Mouse (Mus musculus): ENCODE measurements around the gene Zbtb42.
A peak's percentile ranks its signal among the peaks of the same experiment; 100 is the strongest.

The Zbtb42 gene

GRCm38 (mm10) chr12:112661851-112662250, 16.8 kb upstream of the Zbtb42 start:
- no peak for DNase-seq

- no peak for DNase-seq
Measured at GRCm38 (mm10) chr12:112663303-112663702, 15.3 kb upstream of the Zbtb42 start.

- no peak for DNase-seq
Measured at GRCm38 (mm10) chr12:112663716-112664115, 14.9 kb upstream of the Zbtb42 start.

- DNase-seq = no peak
Measured at GRCm38 (mm10) chr12:112664124-112664523, 14.5 kb upstream of the Zbtb42 start.

- DNase-seq = no peak
Measured at GRCm38 (mm10) chr12:112664656-112665055, 14.0 kb upstream of the Zbtb42 start.

- DNase-seq = peak; percentile 83
Measured at GRCm38 (mm10) chr12:112665445-112665844, 13.2 kb upstream of the Zbtb42 start.

GRCm38 (mm10) chr12:112665881-112666544, 12.6 kb upstream of the Zbtb42 start:
- DNase-seq = no peak

GRCm38 (mm10) chr12:112667619-112668297, 10.9 kb upstream of the Zbtb42 start:
- DNase-seq = peak; percentile 56

GRCm38 (mm10) chr12:112670718-112671393, 7.8 kb upstream of the Zbtb42 start:
- no peak for DNase-seq

- DNase-seq = peak; percentile 50
Measured at GRCm38 (mm10) chr12:112671891-112672290, 6.7 kb upstream of the Zbtb42 start.

GRCm38 (mm10) chr12:112672744-112673575, 5.7 kb upstream of the Zbtb42 start:
- DNase-seq = peak; percentile 78

GRCm38 (mm10) chr12:112673576-112674091, 5.0 kb upstream of the Zbtb42 start:
- peak; percentile 69 for DNase-seq

GRCm38 (mm10) chr12:112674132-112675011, 4.3 kb upstream of the Zbtb42 start, which contains the start of gene Akt1:
Akt1 (minus strand) TSS chr12:112674884.
- peak; percentile 62 for DNase-seq

- DNase-seq = peak; percentile 93
Measured at GRCm38 (mm10) chr12:112675245-112676035, 3.2 kb upstream of the Zbtb42 start.

- no peak for DNase-seq
Measured at GRCm38 (mm10) chr12:112677076-112677475, 1.6 kb upstream of the Zbtb42 start.

GRCm38 (mm10) chr12:112677943-112678554, 579 bp upstream of the Zbtb42 start:
- DNase-seq = no peak

GRCm38 (mm10) chr12:112679027-112679996, 684 bp downstream of the Zbtb42 start:
- peak; percentile 78 for DNase-seq

- no peak for DNase-seq
Measured at GRCm38 (mm10) chr12:112683351-112683750, 4.7 kb downstream of the Zbtb42 start.

- no peak for DNase-seq
Measured at GRCm38 (mm10) chr12:112688458-112688857, 9.8 kb downstream of the Zbtb42 start.
